Mouse (Mus musculus) WW6 (cell line): ENCODE measurements at regions not wholly inside any gene's neighbourhood (a gene's known extent, or its start where the extent isn't known, plus 50 kb on each side); places are given as distances from the start of the nearest gene placed in this dataset.

ENCODE experiments used
- DNase-seq: peaks from one replicate; pipeline ENCODE4 v3.0.0-alpha.2; 2013; ENCODE audit warnings: low read depth, low spot score

- DNase-seq, result no peak
These were observed 198.4 kb downstream of the Klf6 start for GRCm38 (mm10) chr13:6059515-6060228.

GRCm38 (mm10) chr13:6060229-6060845 is 199.1 kb downstream of the Klf6 start:
- DNase-seq, result no peak

GRCm38 (mm10) chr13:6062305-6062704 is 201.0 kb downstream of the Klf6 start:
- no peak for DNase-seq

- DNase-seq, result no peak
These were observed 201.6 kb downstream of the Klf6 start for GRCm38 (mm10) chr13:6062729-6063386.

GRCm38 (mm10) chr13:6076978-6077825 is 215.9 kb downstream of the Klf6 start:
- no peak for DNase-seq

GRCm38 (mm10) chr13:6085891-6086290 is 224.6 kb downstream of the Klf6 start:
- DNase-seq, result no peak

- DNase-seq, result no peak
These were observed 247.9 kb downstream of the Klf6 start for GRCm38 (mm10) chr13:6109018-6109657.

GRCm38 (mm10) chr13:6119703-6120102 is 258.4 kb downstream of the Klf6 start:
- DNase-seq, result no peak

- no peak for DNase-seq
These were observed 266.0 kb downstream of the Klf6 start for GRCm38 (mm10) chr13:6127311-6127710.

- no peak for DNase-seq
These were observed 267.6 kb downstream of the Klf6 start for GRCm38 (mm10) chr13:6128903-6129302.

- DNase-seq, result no peak
These were observed 270.1 kb downstream of the Klf6 start for GRCm38 (mm10) chr13:6131363-6131762.

GRCm38 (mm10) chr13:6137170-6137569 is 275.9 kb downstream of the Klf6 start:
- no peak for DNase-seq

- DNase-seq, result no peak
These were observed 281.5 kb downstream of the Klf6 start for GRCm38 (mm10) chr13:6142771-6143170.

GRCm38 (mm10) chr13:6153657-6154056 is 292.4 kb downstream of the Klf6 start:
- no peak for DNase-seq

- DNase-seq, result no peak
These were observed 294.9 kb downstream of the Klf6 start for GRCm38 (mm10) chr13:6156191-6156590.

- no peak for DNase-seq
These were observed 295.7 kb downstream of the Klf6 start for GRCm38 (mm10) chr13:6157029-6157428.

- DNase-seq, result no peak
These were observed 296.7 kb downstream of the Klf6 start for GRCm38 (mm10) chr13:6157946-6158345.

- DNase-seq, result no peak
These were observed 298.1 kb downstream of the Klf6 start for GRCm38 (mm10) chr13:6159412-6159811.

- no peak for DNase-seq
These were observed 304.6 kb downstream of the Klf6 start for GRCm38 (mm10) chr13:6165916-6166315.

- DNase-seq, result no peak
These were observed 305.9 kb downstream of the Klf6 start for GRCm38 (mm10) chr13:6167055-6167761.

- DNase-seq, result no peak
These were observed 311.8 kb downstream of the Klf6 start for GRCm38 (mm10) chr13:6173095-6173494.
